Mouse (Mus musculus) liver, postnatal 0 days (tissue): ENCODE measurements at regions not wholly inside any gene's neighbourhood (a gene's known extent, or its start where the extent isn't known, plus 50 kb on each side); places are given as distances from the start of the nearest gene placed in this dataset.

Experiments used
- ATAC-seq: fragments of 200-750 bp; cut with Nextera tagmentation; 2 replicates; pipeline ENCODE4 v1.8.0; 2017; ENCODE audit warnings: mild to moderate bottlenecking, moderate library complexity
- DNase-seq: peaks from one replicate; pipeline ENCODE4 v3.0.0-alpha.2; 2016
- H3K27ac ChIP-seq: fragments of 300-500 bp; sonication (generic); 2 replicates; pipeline ENCODE4 v1.5.1; 2014; ENCODE audit warnings: antibody characterized with exemption, moderate library complexity, mild to moderate bottlenecking, low read depth
- H3K27me3 ChIP-seq: fragments of 300-500 bp; sonication (generic); 2 replicates; pipeline ENCODE4 v1.6.1; 2014; ENCODE audit warnings: low read length, control low read depth, mixed read lengths; ENCODE audit not compliant: insufficient read depth
- H3K36me3 ChIP-seq: fragments of 300-500 bp; sonication (generic); replicated peaks from 2 replicates; pipeline ENCODE4 v1.6.1; 2014; ENCODE audit warnings: mild to moderate bottlenecking, control low read depth, low read length, moderate library complexity, mixed read lengths; ENCODE audit not compliant: insufficient read depth
- H3K4me1 ChIP-seq: fragments of 300-500 bp; sonication (generic); 2 replicates; pipeline ENCODE4 v1.6.1; 2014; ENCODE audit warnings: antibody characterized with exemption, mild to moderate bottlenecking, control low read depth; ENCODE audit not compliant: insufficient read depth
- H3K4me2 ChIP-seq: fragments of 300-500 bp; sonication (generic); 2 replicates; pipeline ENCODE4 v1.6.1; 2014; ENCODE audit warnings: low read depth, mild to moderate bottlenecking, low read length, moderate library complexity, mixed read lengths
- H3K4me3 ChIP-seq: fragments of 300-500 bp; sonication (generic); 2 replicates; pipeline ENCODE4 v1.5.1; 2014; ENCODE audit warnings: low read depth, low read length
- H3K9ac ChIP-seq: fragments of 300-500 bp; sonication (generic); replicated peaks from 2 replicates; pipeline ENCODE4 v1.6.1; 2014; ENCODE audit warnings: mild to moderate bottlenecking, moderate library complexity
- H3K9me3 ChIP-seq: fragments of 300-500 bp; sonication (generic); 2 replicates; pipeline ENCODE4 v1.6.1; 2016; ENCODE audit warnings: mild to moderate bottlenecking, control low read depth, low read length, mixed read lengths
- CTCF ChIP-seq: sonication (generic); IDR thresholded peaks from 2 replicates; pipeline ENCODE4 v1.5.1; 2016; ENCODE audit warnings: antibody characterized with exemption, low read depth
- EP300 ChIP-seq: IDR thresholded peaks from 2 replicates; pipeline ENCODE4 v1.6.1; 2016; ENCODE audit warnings: antibody characterized with exemption, low read depth, mild to moderate bottlenecking
- WGBS: fragments of 180-500 bp; shearing (Covaris S2); extraction: QIAGEN DNeasy Blood & Tissue Kit; methylation state at CpG from one replicate; pipeline ENCODE4 v1.1.7; 2014; ENCODE audit not compliant: insufficient replicate concordance; 5-methylcytosine and 5-hydroxymethylcytosine counted together

DNA sequence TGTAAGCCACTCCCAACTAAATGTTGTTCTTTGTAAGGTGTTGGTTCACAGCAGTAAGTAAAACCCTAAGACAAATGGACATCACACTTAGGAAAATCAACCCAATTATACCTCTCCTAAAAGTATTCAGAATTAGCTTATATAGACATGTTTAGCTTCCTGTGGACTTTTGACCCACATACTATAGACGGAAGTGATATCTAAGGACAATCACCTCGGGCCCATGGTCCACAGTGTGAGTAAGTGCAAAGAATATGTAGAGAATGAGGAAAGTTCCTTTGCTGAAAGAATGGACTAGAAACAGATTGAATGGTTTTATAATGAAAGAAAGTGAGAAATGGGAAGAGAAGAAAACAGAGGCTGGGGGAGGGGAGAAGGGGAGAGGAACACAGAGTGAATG is 58.6 kb upstream of the Lrrc55 start:
- H3K27ac ChIP-seq, result no peak overlapping the region
- no peak for DNase-seq
- 61% methylated on average over 2 of the region's 2 CpGs for WGBS
- TF ChIP-seq EP300 (no peak), CTCF (no peak)
- H3K9me3 ChIP-seq, result no peaks in the 10 kb centered on the region
- no peak overlapping the region for H3K9ac ChIP-seq
- H3K4me1 ChIP-seq, result peaks cover 12% of the 10 kb centered on the region
- no peak overlapping the region for H3K4me2 ChIP-seq
- no peak overlapping the region for H3K4me3 ChIP-seq
- H3K27me3 ChIP-seq, result no peaks in the 10 kb centered on the region
- no peak for ATAC-seq
- no peaks in the 10 kb centered on the region for H3K36me3 ChIP-seq

DNA sequence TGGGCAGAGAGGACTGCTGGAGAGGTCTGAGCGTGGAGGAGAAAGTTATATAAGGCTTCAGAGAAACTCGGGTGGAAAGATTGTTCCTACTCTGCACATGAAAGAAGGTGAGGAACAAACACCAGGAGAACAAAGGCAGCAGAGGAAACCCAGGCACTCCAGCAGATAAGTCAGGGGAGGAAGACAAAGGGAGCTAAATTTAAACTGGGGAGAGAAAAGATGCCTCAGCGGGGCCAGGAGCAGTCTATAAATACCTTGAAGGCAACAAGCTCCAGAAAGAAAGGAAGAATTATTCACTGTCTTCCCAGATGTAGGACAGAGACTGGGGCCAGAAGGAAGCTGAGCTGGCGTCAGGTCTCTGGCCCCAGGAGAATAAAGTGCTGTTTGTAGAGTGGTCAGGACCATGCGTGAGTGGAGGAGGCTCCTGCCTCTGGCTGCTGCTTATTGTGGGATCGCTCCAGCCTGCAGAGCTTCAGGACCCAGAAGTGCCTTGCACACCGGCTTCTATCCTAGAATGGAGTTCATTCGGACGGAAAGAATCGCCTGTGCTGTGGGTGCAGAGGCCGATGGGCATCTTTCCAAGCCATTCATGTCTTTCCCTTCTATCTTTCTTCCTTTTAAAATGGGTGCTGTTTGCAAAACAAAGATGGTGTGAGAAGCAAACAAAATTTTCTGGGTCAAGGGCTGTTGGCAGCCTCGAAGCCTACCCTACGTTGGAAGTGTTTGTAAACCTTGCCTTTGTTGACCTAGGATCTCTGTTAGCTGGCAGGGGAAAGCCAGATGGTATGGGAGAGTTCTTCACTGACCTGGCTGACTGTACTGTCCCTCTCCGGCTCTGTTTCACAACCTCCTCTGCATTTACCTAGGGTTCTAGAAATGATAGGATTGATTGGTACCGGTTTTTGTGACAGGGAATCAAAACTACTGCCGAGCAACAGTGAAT is 55.6 kb upstream of the Lrrc55 start:
- no peaks in the 10 kb centered on the region for H3K36me3 ChIP-seq
- no peaks in the 10 kb centered on the region for H3K9me3 ChIP-seq
- DNase-seq (peak; percentile 15), ATAC-seq (peak; percentile 61)
- H3K4me2 ChIP-seq, result peak overlapping the region; percentile 42
- WGBS, result 29% methylated on average over 16 of the region's 16 CpGs
- no peak overlapping the region for H3K4me3 ChIP-seq
- H3K4me1 ChIP-seq, result peaks cover 12% of the 10 kb centered on the region
- no peak overlapping the region for H3K27ac ChIP-seq
- H3K27me3 ChIP-seq, result no peaks in the 10 kb centered on the region
- no peak for TF ChIP-seq EP300
- no peak for TF ChIP-seq CTCF
- H3K9ac ChIP-seq, result no peak overlapping the region

DNA sequence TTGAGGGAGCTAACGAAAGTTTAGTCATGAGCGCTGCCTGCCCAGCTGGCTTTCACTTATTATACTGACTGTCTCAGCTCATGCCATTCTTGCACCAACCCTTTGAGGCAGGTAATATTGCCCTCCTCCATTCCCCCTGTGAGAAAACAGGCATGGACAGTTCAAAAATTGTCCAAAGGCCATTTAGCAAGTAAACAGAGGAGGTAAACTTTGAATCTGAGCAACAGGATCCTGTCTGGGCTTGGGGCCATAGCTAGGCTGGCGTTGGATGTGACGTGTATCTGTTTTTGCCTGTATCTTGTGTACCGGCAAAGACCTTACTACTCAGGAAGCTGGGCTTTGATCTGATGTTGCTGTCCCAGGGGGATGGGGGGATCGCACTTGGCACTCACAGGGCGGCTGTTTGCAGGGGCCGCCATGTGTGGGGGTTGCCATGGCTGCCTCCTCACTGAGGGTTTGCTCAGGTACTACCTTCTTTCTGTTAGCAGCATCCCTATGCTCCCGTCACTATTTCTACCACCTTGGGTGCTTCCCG is 53.1 kb upstream of the Lrrc55 start:
- no peak overlapping the region for H3K9ac ChIP-seq
- 61% methylated on average over 10 of the region's 10 CpGs for WGBS
- H3K27me3 ChIP-seq, result no peaks in the 10 kb centered on the region
- H3K27ac ChIP-seq, result no peak overlapping the region
- H3K4me2 ChIP-seq, result no peak overlapping the region
- H3K36me3 ChIP-seq, result no peaks in the 10 kb centered on the region
- ATAC-seq (peak; percentile 76), DNase-seq (peak; percentile 18)
- no peak overlapping the region for H3K4me3 ChIP-seq
- TF ChIP-seq EP300 (no peak), CTCF (no peak)
- peaks cover 12% of the 10 kb centered on the region for H3K4me1 ChIP-seq
- H3K9me3 ChIP-seq, result no peaks in the 10 kb centered on the region
